Mouse (Mus musculus): ENCODE measurements around the gene Ldlrap1.

The Ldlrap1 gene

DNA sequence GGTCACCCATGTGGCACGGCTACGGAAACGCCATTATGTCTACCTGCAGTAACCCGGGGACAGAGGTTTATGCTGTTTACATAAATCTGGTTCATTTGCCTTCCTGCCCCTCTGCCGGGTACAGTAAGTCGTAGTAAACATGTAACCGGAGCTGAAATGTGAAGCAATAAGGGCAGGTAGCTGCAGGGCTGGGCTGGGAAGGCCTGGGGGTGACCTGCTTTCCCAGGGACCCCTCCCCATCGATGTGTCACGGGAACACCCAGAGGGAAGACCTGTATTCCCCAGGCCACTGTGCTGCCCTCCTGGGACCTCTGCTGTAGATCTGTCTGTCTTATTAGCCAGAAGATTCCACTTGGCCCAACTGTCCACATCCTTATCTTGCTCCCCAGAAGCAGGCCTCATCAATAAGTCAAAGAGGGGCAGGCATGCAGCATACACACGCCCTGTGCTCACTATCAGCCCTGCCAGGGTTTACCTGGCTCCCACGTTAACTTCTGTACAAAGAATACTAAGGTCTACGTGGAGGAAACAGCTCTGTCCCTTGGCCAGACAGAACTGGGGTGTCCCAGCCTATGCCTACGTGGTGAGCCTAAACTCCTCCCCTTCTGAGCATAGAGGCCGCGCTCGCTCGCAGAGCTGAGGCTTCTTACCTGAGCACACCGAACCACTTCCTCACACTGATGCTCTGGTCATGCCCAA is 16.0 kb downstream of the Ldlrap1 start:
- no peak for DNase-seq (ENCODE audit: low spot score in 2 of 2)

DNA sequence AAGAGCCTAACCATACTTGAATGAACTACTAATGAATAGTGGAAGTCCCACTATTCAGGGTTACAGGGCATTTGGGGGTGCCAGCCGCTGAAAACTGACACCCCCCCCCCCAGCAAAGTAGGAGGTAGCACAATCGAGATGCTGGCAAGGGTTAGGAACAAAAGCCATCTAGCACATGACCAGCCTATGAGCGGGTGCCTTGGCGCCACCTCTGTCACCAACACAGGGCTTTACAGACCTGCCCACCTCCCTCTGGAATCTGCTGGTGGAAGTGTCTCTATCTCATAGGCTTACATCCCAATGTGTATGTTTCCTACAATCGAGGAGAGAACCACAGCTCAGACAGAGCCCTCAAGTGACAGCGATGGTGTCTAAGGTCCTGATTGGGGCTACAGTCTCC is 17.0 kb downstream of the Ldlrap1 start:
- no peak for DNase-seq (ENCODE audit: low spot score in 2 of 2)

DNA sequence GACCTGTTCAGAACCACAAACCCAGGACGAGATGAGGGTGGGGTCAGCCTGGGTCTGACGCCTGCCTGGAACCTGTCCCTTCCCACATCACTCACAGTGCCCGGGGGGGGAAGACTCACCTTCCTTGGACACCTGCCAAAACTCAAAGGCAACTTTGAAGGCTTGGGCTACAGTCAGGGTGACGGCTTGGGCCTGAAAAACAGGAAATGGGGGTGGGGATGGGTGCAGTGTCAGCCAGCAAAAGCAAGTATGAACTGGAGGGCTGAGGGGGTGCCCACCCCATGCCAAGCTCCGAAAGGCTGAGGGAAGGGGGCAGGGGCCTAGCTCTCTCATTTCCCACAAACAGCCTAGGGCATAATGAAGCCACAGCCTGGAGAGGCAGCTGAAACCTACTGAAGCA is 17.6 kb downstream of the Ldlrap1 start:
- DNase-seq (ENCODE audit: low spot score in 2 of 2), result no peak

DNA sequence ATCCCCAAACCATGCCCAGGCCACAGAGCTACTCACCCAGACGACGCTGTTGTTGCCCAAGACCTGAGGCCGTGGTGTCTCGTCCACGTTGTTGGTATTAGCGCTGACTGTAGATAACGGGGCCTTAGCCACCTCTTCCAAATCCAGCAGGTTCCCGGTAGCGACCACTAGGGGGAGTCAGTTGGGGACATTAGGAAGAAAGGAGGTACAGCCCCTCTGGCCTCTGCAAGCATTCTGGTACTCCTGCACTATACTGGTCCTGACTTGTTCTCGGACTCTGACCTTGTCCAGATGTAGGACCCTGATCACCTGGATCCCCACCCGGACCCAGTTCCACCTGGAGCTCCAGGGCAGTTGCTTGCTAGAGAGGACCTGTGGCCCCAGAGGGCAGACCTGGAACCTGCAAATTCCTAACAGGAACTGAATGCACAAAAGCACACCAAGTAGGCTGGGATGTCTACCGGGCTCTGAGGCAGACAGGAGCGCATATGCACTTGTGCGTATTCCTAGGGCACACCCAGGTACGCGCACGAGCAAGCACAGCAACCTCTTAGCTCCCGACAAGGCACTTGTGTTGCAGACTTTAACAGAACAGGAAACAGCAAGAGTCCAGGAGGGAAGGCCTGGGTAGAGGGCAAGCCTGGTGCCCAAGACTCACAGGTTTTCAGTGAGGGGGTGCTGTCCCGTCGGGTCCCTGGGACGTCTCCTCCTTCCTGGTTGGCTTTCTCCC is 18.4 kb downstream of the Ldlrap1 start:
- no peak for DNase-seq (ENCODE audit: low spot score in 2 of 2)

DNA sequence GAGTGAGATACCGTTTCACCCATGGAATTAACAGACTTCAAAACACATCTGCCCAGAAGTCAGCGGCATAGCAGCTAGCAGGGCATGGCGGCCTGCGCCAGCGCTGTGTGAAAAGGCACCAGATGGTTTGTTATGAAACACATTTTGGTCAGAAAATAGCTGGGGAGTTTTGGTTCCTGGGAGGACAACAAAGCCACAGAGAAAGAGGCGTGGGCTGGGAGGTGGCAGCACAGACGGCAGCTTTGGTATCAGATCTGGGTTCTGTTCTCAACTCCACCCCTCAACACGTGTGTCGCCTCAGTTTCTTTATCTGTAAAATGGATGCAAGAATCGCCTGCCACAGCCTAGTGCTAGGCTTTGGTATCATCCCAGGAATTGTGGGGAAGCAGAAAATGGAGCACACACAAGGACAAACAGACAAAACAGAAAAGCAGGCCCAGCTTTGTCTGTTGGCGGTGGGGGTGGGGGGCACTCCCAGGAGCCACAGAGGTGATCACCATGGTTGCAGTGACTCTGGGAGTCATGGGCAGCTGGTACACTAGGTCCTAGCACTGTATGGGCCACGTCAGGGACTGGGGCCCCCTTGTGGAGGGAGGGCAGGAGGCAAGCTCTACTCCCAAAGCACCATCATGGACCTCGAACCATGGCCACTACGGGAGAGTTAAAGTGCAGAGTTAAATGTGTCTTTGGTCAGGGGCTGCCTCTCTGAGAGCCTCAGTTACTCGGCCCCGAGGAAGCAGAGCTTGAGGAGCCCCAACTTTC is 21.7 kb downstream of the Ldlrap1 start:
- DNase-seq (ENCODE audit: low spot score in 2 of 2), result peak in 1 of 2 experiments; percentile 63

DNA sequence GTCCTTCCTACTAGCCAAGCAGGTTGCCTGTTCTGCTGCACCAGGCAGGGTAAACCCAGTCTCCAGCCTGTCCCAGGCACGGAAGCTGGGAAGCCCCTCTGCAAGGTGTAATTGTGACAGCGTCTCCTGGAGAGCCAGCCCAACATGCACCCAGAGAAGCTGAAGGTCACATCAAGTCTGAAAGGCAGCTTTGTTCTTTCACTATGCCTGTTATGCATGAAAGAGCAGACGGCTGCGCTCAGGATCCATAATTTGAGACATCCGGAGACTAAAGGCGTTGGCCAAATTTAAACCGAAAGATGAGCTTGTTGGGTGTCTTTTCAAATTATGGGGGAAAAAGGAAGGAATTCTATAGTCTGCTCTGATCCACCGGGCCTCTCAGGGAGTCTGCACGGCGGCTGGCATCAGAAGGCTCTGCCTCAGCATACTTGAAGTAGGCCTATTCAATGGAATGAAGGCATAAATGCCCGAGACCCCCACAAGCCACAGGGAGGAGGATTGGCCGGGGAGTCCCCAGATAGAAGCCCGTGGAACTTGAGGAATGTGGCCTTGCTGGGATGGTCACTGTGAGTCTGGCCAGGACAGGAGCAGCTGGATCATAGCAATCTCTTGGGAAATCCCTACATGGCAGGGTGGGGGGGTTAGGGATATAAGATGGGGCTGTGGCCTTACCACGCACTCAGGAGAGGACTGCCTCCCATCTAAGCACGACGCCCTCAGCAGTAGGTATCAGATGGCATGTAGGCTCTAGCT is 23.8 kb downstream of the Ldlrap1 start:
- no peak for DNase-seq (ENCODE audit: low spot score in 2 of 2)

DNA sequence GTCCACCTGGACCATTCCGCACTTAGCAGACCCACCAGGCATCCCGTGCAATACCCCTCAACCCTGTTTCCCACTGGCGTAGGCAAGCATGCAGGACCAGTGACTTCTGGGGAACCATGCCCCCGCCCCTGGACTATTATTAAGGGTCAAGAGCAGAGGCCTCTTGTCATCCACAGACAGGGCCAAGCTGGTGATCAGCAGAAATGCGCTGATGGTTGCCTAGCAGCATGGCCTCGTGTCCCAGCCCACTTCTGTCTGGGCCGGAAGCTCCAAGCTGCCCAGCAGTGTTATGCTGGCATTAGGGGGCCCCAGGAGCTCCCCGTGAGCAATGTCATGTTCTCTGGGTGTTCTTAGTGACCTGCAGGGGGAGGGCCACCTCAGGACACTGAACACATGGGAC is 25.9 kb downstream of the Ldlrap1 start:
- DNase-seq (ENCODE audit: low spot score in 2 of 2), result no peak

DNA sequence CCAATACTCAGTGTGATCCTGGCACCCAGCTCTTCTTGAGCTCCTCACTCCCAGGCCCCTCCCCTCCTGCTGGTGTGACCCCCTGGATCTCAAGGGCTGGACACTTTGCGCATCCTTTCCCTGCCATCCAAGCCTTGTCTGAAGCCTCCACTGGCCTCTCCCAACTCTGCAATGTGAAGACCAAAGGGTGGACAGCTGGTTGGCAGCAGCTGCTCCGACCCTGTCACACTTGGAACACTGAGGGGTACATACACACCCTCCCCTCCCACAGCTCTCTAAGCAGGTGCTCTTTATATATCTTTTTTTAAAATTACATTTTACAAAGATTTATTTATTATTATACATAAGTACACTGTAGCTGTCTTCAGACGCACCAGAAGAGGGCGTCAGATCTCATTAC is 27.6 kb downstream of the Ldlrap1 start:
- DNase-seq (ENCODE audit: low spot score in 2 of 2), result no peak

DNA sequence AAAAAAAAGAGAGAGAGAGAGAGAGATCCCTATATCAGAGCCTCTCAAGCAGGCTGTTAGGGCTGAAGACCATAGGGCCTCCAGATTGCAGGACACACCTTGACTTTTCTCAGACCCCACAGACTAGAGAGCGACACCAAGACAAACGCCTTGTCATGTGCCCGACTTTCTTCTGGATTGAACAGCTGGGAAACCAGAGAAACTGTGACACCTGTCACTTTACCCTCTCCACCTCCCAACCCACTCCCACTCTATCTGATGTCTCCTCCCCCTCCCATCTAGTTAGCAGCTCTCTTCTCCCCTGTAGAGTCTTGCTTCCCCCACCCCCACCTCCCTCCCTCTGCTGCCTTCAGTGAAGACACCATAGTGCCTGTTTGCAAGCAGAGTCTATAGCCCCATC is 28.3 kb downstream of the Ldlrap1 start:
- no peak for DNase-seq (ENCODE audit: low spot score in 2 of 2)

DNA sequence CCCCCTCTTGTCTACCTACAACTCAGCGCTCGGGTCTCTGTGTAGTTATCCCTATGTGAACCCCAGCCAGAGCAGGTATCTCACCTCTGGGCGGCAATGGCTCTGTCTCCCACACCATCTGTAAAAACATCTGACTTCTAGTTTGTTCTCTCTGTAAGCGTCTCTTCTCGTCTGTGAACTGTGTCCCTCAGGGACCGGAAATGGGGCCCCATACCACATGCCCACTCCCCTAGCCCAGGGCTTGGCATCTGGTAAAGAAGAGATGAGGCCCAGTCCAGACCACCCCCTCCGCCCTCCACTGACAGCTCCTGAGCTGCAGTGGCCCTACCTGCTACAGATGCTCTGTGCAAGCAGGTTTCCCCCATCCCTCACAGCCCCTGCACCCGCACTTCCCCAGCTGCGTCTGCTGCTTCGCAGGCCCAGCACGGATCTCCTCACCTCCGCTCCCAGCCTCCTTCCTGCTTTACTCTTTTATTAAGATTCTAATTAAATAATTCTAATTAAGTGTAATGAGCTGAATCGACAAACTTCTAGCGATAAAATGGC is 30.4 kb downstream of the Ldlrap1 start:
- DNase-seq (ENCODE audit: low spot score in 2 of 2), result no peak

DNA sequence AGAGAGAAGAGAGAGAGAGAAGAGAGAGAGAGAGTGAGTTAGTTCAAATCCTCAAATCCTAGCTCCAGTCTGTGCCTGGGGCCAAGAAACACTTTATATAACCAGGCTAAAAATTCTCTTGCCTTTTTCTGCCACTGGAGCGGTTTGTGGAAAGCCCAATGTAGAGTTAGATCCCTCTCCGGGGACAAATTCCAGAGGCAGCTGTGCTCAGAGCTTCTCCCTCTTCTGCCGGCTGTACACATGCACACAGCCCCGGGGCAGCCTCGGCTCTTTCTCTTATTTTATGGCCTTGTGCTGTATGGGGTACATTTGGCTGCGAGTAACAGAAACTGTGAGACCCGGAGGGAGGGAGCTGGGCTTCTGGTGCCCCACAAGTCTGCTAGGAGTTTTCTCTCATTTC is 31.7 kb downstream of the Ldlrap1 start:
- DNase-seq (ENCODE audit: low spot score in 2 of 2), result peak; percentile 52 to 69

DNA sequence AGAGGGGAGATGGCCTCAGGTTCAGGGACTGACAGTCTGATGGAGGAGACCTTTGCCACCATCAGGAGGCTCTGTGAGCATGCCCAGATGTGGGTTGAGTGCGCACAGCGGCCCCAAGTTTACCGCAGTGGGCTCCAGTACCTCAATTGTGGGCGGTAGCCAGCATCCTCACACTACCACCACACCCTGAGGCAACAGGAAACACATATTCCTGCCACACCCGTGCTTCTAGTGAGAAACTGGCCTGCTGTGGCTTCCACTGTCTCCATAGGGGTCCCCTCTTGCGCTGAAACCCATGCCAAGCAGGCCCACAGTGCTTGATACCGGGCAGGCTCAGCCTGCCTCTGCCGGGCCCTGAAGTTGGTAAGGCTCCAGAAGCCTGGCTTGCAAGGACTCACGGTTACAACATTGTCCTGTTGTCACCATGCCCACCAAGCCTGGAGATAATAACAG is 33.2 kb downstream of the Ldlrap1 start:
- DNase-seq (ENCODE audit: low spot score in 2 of 2), result no peak

DNA sequence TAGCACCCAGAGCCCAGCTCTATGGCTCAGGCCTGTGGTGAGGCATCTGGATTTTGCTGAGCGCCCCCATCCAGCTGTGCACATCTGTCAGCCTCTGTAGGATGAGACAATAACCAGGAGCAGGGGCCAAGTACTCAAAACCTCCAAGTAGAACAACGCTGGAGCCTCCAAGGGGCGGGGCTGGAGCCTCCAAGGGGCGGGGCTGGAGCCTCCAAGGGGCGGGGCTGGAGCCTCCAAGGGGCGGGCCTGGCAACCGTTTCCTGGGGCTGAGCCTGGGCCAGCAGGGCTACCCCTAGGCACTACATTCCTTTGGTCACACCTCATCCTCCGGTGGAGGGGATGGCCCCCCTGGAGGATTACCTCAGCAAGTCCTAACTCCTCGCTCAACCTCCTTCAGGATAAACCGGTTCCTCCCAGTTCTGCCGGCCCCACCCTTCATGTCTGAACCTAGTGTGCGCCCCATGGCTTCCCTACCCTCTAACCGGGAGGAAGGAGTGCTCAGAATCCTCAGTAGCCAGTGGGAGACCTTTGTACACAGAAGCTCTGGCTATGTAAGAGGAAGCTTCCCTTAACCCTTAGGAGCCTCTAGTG is 33.7 kb downstream of the Ldlrap1 start:
- no peak for DNase-seq (ENCODE audit: low spot score in 2 of 2)

DNA sequence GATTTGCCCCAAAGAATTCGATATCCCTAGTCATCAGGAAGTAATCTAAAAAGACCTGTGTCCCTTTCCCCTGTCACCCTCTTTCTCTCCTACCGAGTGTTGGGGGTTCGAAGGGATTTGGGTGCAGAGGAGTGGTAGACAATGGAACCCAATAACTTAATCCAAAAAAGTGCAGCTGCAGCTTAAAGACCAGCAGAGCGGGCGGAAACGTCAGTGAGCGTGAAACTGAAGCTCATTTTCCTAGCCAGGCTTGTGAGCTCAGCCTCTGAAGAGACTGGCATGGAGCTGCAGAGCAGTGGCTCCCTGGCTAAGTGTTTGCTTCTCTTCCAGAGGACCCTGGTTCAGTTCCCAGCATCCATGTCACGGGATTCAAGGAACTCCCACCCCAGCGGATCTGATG is 34.5 kb downstream of the Ldlrap1 start:
- no peak for DNase-seq (ENCODE audit: low spot score in 2 of 2)

DNA sequence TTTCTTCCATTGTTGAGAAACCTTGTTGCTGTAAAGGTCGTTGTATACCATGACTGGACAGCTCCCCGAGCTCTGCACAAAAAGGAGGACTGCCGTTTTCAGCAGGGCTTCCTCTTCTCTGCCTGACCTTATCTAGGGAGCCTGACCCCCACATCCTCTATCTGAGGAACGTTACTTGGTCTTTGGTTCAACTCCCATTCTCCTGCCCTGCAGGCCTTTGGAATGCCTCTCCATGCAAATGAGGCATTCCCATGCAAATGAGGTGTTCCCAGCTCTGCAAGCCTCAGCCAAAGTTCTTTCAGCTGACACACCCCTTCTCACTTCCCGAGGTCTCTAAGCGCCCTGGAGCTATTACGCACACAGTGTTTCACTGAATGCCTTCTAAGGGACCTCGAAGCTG is 37.7 kb downstream of the Ldlrap1 start:
- no peak for DNase-seq (ENCODE audit: low spot score in 2 of 2)

DNA sequence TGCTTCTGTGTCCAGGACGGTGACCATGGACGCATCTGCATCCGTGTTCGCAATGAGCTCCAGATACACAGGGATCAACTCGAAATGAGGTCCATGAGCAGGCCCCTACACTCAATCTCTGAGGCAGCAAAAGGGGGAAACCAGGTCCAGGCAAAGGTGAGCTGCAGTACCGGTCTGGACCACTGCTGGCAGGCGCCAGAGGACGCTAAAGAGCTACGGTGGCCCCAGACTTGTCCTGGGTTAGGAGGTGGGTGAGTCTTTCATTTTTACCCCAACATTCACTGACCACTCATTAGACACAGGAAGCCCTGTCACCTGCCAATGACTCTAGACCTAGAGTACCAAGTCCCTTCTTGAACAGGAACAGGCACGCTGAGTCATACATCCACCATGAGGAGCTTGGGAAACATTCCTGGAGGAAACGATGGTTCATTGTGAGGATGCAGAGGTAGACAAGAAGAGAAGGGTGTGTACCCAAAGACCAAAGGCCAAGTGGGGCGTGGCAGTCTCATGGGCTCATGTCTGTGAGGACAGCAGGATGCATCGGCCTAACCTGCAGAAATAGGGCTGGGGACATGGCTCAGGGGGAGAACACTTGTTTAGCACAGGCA is 42.0 kb downstream of the Ldlrap1 start:
- DNase-seq (ENCODE audit: low spot score in 2 of 2), result no peak

DNA sequence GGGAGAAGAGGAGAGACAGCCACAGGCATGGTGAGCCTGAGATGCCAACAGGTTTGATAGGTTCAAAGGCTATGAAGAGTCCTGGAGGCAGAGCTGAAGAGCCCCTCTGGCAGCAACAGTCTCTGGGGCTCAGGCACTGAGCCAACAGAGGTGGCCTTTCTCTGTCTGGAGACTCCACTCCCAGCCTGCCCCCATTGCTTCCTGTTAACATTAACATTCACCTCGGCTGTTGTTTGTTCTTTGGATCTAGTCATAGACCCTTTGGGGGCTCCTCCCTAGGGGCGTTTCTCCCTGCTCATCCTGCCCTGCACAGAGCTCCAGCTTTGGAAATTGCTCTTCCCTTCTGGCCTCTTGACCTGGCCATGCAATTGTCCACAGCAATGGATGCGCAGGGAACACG is 42.9 kb downstream of the Ldlrap1 start:
- no peak for DNase-seq (ENCODE audit: low spot score in 2 of 2)

DNA sequence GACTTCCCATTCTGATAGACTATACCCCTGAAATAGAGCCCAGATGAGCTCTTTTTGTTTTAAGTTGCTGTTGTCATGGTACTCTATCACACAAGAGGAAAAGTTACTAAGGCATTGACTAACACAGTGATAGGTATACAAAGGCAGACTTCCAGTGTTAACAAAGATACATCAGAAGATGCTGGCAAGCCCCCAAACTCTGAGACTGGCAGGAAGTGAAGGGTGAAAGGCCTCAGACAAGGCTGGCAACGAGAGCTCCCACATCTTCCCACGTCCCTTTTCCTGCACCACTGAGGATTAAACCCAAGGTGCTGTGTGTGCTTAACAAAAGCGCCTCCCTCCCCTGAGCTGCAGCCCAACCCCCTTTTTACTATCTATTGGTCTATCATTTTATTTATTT is 44.6 kb downstream of the Ldlrap1 start:
- DNase-seq (ENCODE audit: low spot score in 2 of 2), result no peak

DNA sequence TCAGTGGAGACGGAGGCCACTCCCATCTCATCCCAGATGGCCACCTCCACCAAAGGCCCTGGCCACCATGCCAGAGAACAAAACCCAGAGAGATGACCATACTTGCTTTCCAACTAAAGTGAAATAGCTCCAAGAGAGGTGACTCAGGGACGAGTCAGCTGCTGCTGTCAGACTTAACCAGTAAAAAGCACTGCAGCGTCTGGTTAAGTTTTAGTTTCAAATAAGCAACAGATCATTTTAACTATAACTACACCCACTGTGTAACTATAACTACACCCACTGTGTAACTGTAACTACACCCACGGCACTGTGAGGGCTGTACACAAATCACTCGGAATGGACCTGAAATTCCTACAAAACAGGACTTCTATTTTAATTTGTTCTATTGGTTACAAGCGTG is 46.7 kb downstream of the Ldlrap1 start:
- no peak for DNase-seq (ENCODE audit: low spot score in 2 of 2)

DNA sequence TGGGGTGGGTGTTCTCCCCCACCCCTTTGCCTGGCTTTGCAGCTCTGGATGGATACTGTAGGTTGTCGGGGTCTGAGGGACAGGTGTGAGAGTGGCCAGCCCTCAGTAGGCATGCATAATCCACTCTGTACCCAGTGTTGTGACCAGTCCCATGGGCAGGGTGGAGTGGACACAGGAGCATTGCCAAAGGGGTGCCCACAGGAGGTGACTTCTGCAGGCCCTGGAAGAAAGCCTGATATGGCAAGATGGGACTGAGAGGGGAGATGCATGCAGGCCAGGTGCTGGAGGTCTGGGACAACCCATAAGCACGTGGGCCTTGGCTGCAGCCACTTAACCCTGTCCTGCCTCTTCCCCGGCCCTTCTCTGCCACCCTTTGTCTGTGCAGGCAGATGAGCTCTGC is 47.5 kb downstream of the Ldlrap1 start:
- DNase-seq (ENCODE audit: low spot score in 2 of 2), result no peak

DNA sequence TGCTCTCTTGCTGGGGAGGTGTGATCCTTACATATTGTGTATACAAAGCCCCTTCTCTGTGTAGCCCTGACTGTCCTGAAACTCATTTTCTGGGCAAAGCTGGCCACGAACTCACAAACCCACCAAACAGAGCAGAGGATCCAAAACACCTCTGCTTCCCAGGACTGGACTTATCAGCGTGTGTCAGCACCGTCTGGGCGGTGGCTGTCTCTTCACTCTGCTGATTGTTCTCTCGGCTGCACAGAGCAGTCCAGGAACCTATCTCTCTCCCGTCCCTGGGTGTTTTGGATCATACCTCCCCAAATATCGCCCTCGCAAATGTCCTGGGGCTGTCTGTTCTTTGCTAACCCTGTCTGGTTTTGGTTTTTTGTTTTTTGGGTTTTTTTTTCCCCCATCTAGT is 48.3 kb downstream of the Ldlrap1 start:
- DNase-seq (ENCODE audit: low spot score in 2 of 2), result no peak

All from right cerebral cortex, postnatal 10 days (tissue).